Mouse (Mus musculus) stomach, postnatal 0 days (tissue): Measurements from ENCODE around the gene Enkd1.

Experiments
- CTCF ChIP-seq: IDR thresholded peaks from 2 replicates; pipeline ENCODE4 v1.5.1; 2016; ENCODE audit warnings: antibody characterized with exemption, low read depth, mild to moderate bottlenecking, moderate library complexity
- EP300 ChIP-seq: optimal IDR thresholded peaks from 2 replicates; pipeline ENCODE3; 2016; ENCODE audit warnings: antibody characterized with exemption

DNA sequence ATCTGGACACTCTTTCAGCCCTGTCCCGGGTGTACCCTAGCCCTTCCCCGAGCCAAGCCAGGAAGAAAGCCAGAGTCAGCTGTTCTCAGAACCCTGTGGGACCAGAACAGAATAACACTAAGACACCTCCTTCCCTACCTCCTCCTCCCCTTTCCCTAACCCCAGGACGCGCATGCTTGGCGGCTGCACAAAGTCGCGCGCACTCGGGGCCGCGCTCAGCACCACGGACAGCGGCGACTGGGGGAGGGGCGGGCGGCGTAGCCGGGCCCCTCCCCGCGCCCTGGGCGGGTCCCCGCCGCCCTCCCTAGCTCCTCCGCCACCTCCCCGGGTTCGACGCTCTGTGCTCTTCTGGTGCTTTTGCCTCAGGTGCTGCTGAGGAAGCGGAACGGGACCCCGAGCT, 14.4 kb downstream of the Enkd1 start:
- TF ChIP-seq EP300 (no peak), CTCF (no peak)
